Mouse (Mus musculus) heart, embryonic 14.5 days (tissue): ENCODE data around the gene Lrrc32. TPM values are rescaled to one million over a fixed set of nuclear protein-coding genes. Genes with fewer than 3 reads are reported as not detected.

Experiments
- ATAC-seq: fragments of 200-750 bp; cut with Nextera tagmentation; 2 replicates; pipeline ENCODE4 v1.8.0; 2017; ENCODE audit warnings: low read depth, moderate TSS enrichment; ENCODE audit not compliant: insufficient number of reproducible peaks, insufficient read depth, low FRiP score
- H3K27ac ChIP-seq, 2 experiments: fragments of 200-500 bp in 1 of 2; fragments of 300-500 bp in 1 of 2; sonication (generic) in 1 of 2; replicated peaks in 1 of 2; 2 replicates each; pipeline ENCODE4 v1.5.1; 2012 to 2014; ENCODE audit warnings: low read depth in 2 of 2, low read length in 2 of 2, control low read depth in 1 of 2, mild to moderate bottlenecking in 1 of 2, mixed read lengths in 1 of 2; ENCODE audit not compliant: control insufficient read depth in 1 of 2, insufficient read depth in 1 of 2
- H3K27me3 ChIP-seq: fragments of 300-500 bp; sonication (generic); 2 replicates; pipeline ENCODE4 v1.6.1; 2014; ENCODE audit warnings: mild to moderate bottlenecking, low read length, control low read depth; ENCODE audit not compliant: control insufficient read depth, insufficient read depth
- H3K36me3 ChIP-seq: fragments of 300-500 bp; sonication (generic); 2 replicates; pipeline ENCODE4 v1.6.1; 2014; ENCODE audit warnings: mild to moderate bottlenecking, control low read depth, low read length, mixed read lengths; ENCODE audit not compliant: control insufficient read depth, insufficient read depth
- H3K4me1 ChIP-seq, 2 experiments: fragments of 200-500 bp in 1 of 2; fragments of 300-500 bp in 1 of 2; sonication (generic) in 1 of 2; 2 replicates each; pipeline ENCODE4 v1.6.1; 2012 to 2014; ENCODE audit warnings: low read length in 2 of 2, control low read depth in 1 of 2, mixed read lengths in 1 of 2; ENCODE audit not compliant: control insufficient read depth in 2 of 2, insufficient read depth in 2 of 2
- H3K4me2 ChIP-seq: fragments of 300-500 bp; sonication (generic); 2 replicates; pipeline ENCODE4 v1.6.1; 2014; ENCODE audit warnings: mild to moderate bottlenecking, low read length
- H3K4me3 ChIP-seq, 2 experiments: fragments of 200-500 bp in 1 of 2; fragments of 300-500 bp in 1 of 2; sonication (generic) in 1 of 2; 2 replicates each; pipeline ENCODE4 v1.5.1; 2012 to 2014; ENCODE audit warnings: low read length in 2 of 2, mild to moderate bottlenecking in 2 of 2, control low read depth in 1 of 2, low read depth in 1 of 2, moderate library complexity in 1 of 2; ENCODE audit not compliant: control insufficient read depth in 1 of 2, insufficient read depth in 1 of 2
- H3K9ac ChIP-seq: fragments of 300-500 bp; sonication (generic); 2 replicates; pipeline ENCODE4 v1.6.1; 2014; ENCODE audit warnings: mild to moderate bottlenecking, low read length
- H3K9me3 ChIP-seq: fragments of 300-500 bp; sonication (generic); 2 replicates; pipeline ENCODE4 v1.6.1; 2016; ENCODE audit warnings: low read length, control low read depth; ENCODE audit not compliant: control insufficient read depth
- WGBS: fragments of 180-500 bp; shearing (Covaris S2); extraction: QIAGEN DNeasy Blood & Tissue Kit; methylation state at CpG from one replicate; pipeline ENCODE4 v1.1.7; 2014; 5-methylcytosine and 5-hydroxymethylcytosine counted together
- polyA plus RNA-seq: library from polyadenylated mRNA; unstranded; fragments of >200 nt; fragmentation: Nextera tagmentation; extraction: Ambion mirVana; gene quantifications from 2 replicates; pipeline ENCODE4 v1.2.1, GENCODE M21; 2014

Lrrc32 gene
- polyA plus RNA-seq, 1 experiment from 2014 or later: 6.9 TPM

DNA sequence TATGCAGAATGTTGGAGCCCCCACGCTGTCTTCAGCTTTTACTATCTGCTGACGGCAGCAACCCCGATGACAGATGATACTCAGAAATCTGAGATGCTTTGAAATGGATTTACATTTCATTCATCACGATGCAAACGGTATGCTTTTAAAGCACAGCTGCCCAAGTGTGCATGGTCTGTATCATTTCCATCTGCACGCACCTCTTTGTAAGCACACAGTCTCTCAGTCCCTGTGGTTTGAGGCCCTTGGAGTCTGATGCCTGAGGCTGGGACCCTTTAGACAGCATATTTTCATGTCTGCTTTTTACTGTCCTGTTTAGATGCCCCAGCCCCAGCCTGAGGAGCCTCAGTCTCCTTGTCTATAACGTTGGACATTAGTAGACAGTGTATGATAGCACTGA, 28.8 kb upstream of the Lrrc32 start:
- Histone ChIP-seq H3K27me3 (no peaks in the 10 kb centered on the region), H3K4me1 (no peaks in the 10 kb centered on the region), H3K4me3 (no peak overlapping the region), H3K4me2 (no peak overlapping the region), H3K9ac (no peak overlapping the region), H3K36me3 (no peaks in the 10 kb centered on the region), H3K9me3 (no peaks in the 10 kb centered on the region), H3K27ac (no peak overlapping the region)
- whole genome bisulfite sequencing: 57% methylated on average over 7 of the region's 7 CpGs
- no peak for ATAC-seq

DNA sequence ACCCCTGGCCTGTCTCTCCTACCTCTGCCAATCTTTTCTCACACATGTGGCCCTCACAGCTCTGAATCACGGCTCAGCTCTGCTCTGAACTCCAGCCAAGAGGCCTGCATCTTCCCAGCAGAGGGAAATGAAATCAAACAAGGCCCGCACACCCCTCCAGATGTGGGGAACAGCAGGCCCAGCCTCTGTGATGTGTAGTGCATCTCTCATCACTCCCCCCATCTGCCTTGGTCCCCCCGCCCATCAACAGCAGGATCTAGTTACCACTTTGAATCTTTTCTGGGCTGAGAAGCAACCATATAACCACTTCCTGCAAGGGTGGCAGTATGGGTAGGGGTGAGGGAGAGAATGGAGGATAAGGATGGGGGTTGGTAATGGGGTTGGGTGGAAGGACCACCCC, 20.0 kb upstream of the Lrrc32 start:
- Histone ChIP-seq H3K9ac (no peak overlapping the region), H3K4me1 (peaks cover 0 to 1% of the 10 kb centered on the region in 2 experiments; a peak in 1 of 4 replicates), H3K9me3 (no peaks in the 10 kb centered on the region), H3K4me3 (no peak overlapping the region), H3K36me3 (no peaks in the 10 kb centered on the region), H3K27ac (no peak overlapping the region), H3K27me3 (no peaks in the 10 kb centered on the region), H3K4me2 (no peak overlapping the region)
- no peak; the same call in 1 of the 2 replicates for ATAC-seq
- 65% methylated on average over 3 of the region's 3 CpGs for WGBS

DNA sequence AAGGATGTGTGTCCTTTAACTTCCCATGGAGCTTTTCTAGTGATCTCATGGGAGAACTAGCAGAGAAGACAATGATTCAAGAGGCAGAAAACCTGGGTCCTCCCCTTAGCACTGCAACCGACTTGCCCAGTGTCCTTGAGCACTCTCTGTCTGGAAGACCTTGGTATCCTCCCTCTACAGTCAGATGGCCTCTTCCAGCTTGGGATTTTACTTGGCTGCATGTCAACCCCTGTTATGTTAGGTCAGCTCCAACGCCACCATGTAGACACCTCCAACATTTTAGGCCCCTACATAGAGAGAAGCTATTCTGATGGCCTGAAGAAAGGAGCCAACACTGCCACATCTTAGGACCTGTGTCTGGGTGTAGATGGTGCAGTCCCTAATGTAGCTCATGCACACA, 16.6 kb upstream of the Lrrc32 start:
- Histone ChIP-seq H3K9ac (no peak overlapping the region), H3K4me2 (no peak overlapping the region), H3K27ac (no peak overlapping the region), H3K4me3 (no peak overlapping the region), H3K27me3 (no peaks in the 10 kb centered on the region), H3K9me3 (no peaks in the 10 kb centered on the region), H3K4me1 (peaks cover 3 to 4% of the 10 kb centered on the region in 2 experiments; a peak in 2 of 4 replicates), H3K36me3 (no peaks in the 10 kb centered on the region)
- WGBS: 76% methylated on average over 2 of the region's 2 CpGs
- ATAC-seq: no peak

GRCm38 (mm10) chr7:98474558-98474957, 14.5 kb upstream of the Lrrc32 start:
- peaks cover 3 to 4% of the 10 kb centered on the region in 2 experiments; a peak in 2 of 4 replicates for H3K4me1 ChIP-seq
- H3K36me3 ChIP-seq: no peaks in the 10 kb centered on the region
- no peak for ATAC-seq
- 81% methylated on average over 1 of the region's 1 CpGs for WGBS
- H3K4me3 ChIP-seq: no peak overlapping the region
- no peak overlapping the region for H3K4me2 ChIP-seq
- H3K9ac ChIP-seq: no peak overlapping the region
- H3K27me3 ChIP-seq: 0 out of 2 replicates have a peak, but pooled peaks cover 9% of the 10 kb centered on the region
- H3K9me3 ChIP-seq: no peaks in the 10 kb centered on the region
- H3K27ac ChIP-seq: no peak overlapping the region

DNA sequence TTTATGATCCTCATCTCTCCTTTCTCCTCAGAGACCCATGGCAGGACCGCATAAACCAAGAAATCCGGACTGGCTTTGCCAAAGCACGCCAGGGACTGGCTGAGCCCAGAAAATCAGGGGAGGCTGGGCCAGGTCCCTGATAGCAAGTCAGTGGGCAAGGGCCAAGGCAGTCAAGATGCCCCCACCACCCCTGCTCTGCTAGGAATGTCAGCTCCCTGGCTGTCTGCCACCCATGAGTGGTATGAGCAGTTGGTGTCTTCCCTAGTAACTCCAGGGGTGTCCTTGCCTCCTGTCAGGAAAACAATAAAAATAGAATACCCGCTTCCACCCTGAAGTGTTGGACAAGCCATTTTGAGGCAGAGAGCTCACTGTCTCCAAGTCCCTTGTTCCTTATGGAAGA, 11.9 kb upstream of the Lrrc32 start:
- WGBS: 74% methylated on average over 4 of the region's 4 CpGs

GRCm38 (mm10) chr7:98480481-98480880, 8.6 kb upstream of the Lrrc32 start:
- H3K4me2 ChIP-seq: no peak overlapping the region
- H3K9ac ChIP-seq: no peak overlapping the region
- peaks cover 13% of the 10 kb centered on the region; the same call in 1 of the 2 replicates for H3K27me3 ChIP-seq
- peaks cover 17 to 22% of the 10 kb centered on the region in 2 experiments for H3K4me1 ChIP-seq
- H3K9me3 ChIP-seq: no peaks in the 10 kb centered on the region
- 77% methylated on average over 1 of the region's 1 CpGs for WGBS
- H3K4me3 ChIP-seq: no peak overlapping the region
- H3K27ac ChIP-seq: no peak overlapping the region
- no peaks in the 10 kb centered on the region for H3K36me3 ChIP-seq
- ATAC-seq: no peak

More for the DNA sequence above, 11.9 kb upstream of the Lrrc32 start:
- no peak overlapping the region for H3K9ac ChIP-seq
- no peaks in the 10 kb centered on the region for H3K9me3 ChIP-seq
- H3K36me3 ChIP-seq: no peaks in the 10 kb centered on the region
- H3K4me2 ChIP-seq: no peak overlapping the region
- ATAC-seq: no peak
- no peak overlapping the region for H3K27ac ChIP-seq
- no peak overlapping the region for H3K4me3 ChIP-seq
- H3K4me1 ChIP-seq: peaks cover 6 to 8% of the 10 kb centered on the region in 2 experiments
- H3K27me3 ChIP-seq: peaks cover 13% of the 10 kb centered on the region; the same call in 1 of the 2 replicates

DNA sequence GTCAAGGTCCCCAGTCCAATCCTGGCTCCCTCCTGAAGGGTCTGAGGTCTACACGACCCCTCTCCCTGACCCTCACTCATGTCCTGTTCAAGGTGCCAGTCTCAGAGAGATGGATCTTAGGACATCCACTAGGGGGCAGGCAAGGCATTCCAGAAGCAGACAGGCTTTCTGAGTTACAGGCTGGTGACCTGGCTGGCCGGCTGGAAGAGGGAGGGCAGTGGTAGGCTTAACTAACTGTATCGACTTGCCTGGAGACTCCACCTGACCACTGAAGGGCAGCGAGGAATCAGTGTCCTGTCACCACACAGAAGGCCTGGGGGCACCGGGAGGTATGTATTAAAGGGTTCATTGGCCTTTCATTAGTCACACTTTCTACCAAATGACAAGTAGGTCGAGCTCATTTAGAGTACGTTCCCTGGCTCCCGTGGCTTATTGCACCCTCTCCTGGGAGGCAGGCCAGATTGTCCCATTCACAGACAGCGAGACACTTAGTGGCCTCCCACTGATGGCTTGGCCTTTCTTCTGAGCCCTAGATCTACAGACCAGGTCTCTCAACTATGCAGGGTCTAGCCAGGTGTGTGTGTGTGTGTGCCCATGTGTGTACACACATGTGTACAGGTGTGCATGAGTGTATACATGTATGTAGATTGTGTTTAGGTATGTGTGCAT, 7.9 kb upstream of the Lrrc32 start:
- Histone ChIP-seq H3K9ac (no peak overlapping the region), H3K4me2 (no peak overlapping the region), H3K4me3 (no peak overlapping the region), H3K27me3 (peaks cover 13% of the 10 kb centered on the region; the same call in 1 of the 2 replicates), H3K4me1 (peaks cover 21 to 28% of the 10 kb centered on the region in 2 experiments), H3K36me3 (no peaks in the 10 kb centered on the region), H3K27ac (no peak overlapping the region), H3K9me3 (no peaks in the 10 kb centered on the region)
- ATAC-seq: peak; percentile 16
- WGBS: 15% methylated on average over 9 of the region's 9 CpGs

GRCm38 (mm10) chr7:98481861-98482260, 7.2 kb upstream of the Lrrc32 start:
- no peak overlapping the region for H3K27ac ChIP-seq
- no peaks in the 10 kb centered on the region for H3K36me3 ChIP-seq
- no peak for ATAC-seq
- no peak overlapping the region for H3K4me3 ChIP-seq
- peaks cover 23 to 33% of the 10 kb centered on the region in 2 experiments for H3K4me1 ChIP-seq
- H3K27me3 ChIP-seq: peaks cover 13% of the 10 kb centered on the region; the same call in 1 of the 2 replicates
- WGBS: 86% methylated on average over 8 of the region's 8 CpGs
- H3K9ac ChIP-seq: no peak overlapping the region
- no peak overlapping the region for H3K4me2 ChIP-seq
- H3K9me3 ChIP-seq: no peaks in the 10 kb centered on the region
